Mouse (Mus musculus) induced T-regulatory cell, adult 2 months (primary cell): ENCODE results near the gene Spem2.

Experiments used
- DNase-seq: peaks from one replicate; pipeline ENCODE4 v3.0.0-alpha.2; 2012; ENCODE audit warnings: low read depth

The Spem2 gene

DNA sequence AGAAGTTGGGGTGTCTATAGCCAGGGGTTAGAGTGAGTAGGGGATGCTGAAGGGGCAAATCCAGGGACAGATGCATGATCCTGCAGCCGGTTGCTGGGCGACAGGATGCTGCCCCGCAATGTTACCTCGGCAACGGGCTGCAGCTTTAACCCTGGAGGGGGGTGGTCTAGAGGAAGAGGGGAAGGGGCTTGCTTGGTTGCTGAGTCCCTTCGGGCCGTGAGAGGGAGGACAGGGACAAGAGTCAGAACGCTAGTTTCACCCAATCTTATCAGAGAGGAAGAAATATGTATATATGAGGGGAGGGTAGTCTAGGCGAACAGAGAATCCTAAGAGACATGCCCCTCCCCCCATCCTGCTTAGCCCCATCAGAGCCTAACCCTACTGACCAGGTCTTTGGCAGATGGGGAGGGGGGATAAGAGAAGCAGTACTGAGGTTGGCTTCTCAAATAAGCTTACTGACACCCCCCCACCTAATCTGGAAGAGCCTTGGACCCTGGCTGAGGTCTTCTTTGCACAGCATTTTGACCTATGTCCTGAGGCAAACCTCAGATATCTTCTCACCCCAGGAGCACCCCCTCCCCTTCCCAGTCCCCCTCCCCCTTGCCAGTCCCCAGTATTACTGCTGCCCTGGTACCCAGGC is 17.2 kb upstream of the Spem2 start:
- peak; percentile 35 for DNase-seq

GRCm38 (mm10) chr11:69834001-69834549 is 15.8 kb upstream of the Spem2 start:
- peak; percentile 71 for DNase-seq

GRCm38 (mm10) chr11:69833554-69833953 is 15.3 kb upstream of the Spem2 start:
- no peak for DNase-seq

DNA sequence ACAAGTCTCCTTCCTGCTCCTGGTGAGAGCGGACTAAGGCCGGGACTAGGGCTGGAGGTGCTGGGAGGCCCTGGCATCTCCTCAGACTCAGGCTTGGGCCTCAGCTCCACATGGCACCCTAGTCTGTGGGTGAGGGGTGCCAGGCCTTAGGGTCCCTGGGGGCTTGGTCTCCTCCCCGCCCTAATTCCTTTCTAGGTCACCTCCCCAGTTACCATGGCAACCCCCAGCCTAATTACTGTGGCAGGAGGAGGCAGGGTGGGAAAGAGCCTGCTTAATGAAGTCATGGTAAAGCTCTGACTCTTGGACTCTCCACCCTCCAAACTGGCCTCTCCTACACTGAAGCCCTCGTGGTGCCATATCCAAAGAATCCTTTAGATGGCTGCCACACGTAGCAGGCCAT is 10.6 kb upstream of the Spem2 start:
- no peak for DNase-seq

- no peak for DNase-seq
Observed at GRCm38 (mm10) chr11:69823456-69823855, 5.2 kb upstream of the Spem2 start.

DNA sequence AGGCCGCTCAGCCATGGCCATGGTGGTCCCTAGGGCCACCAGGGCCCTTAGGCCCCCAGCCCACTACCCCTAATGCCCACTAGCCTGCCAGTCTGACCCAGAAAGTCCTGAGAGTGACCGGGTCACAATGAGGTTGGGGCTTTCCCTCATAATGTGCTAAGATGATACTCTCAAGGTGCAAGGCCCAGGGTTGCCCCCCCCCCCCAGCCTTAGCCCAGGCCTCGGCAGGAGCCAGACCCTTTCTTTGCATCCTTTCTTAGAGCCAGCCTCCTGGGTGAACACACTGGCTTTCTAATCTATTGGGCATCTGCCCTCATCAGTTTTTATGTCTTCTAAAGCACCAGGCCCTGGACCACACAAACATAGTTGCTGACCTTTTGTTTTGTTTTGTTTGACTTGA is 3.8 kb upstream of the Spem2 start, which contains the start of gene Spem1:
Spem1 (minus strand) TSS at position 101 of the 400 bp plus-strand sequence.
- no peak for DNase-seq

- no peak for DNase-seq
Observed at GRCm38 (mm10) chr11:69818871-69819270, 606 bp upstream of the Spem2 start.

GRCm38 (mm10) chr11:69816520-69816919 is 1.7 kb downstream of the Spem2 start:
- no peak for DNase-seq

- no peak for DNase-seq
Observed at GRCm38 (mm10) chr11:69815155-69815554, 3.1 kb downstream of the Spem2 start, which contains the start of gene Gm39566. Gene Gm39566, minus strand, starts transcription at chr11:69815298.

GRCm38 (mm10) chr11:69810280-69810679 is 8.0 kb downstream of the Spem2 start:
- DNase-seq: no peak

GRCm38 (mm10) chr11:69807641-69808040 is 10.6 kb downstream of the Spem2 start:
- DNase-seq: no peak

- peak; percentile 24 for DNase-seq
Observed at GRCm38 (mm10) chr11:69806378-69806777, 11.9 kb downstream of the Spem2 start.

DNA sequence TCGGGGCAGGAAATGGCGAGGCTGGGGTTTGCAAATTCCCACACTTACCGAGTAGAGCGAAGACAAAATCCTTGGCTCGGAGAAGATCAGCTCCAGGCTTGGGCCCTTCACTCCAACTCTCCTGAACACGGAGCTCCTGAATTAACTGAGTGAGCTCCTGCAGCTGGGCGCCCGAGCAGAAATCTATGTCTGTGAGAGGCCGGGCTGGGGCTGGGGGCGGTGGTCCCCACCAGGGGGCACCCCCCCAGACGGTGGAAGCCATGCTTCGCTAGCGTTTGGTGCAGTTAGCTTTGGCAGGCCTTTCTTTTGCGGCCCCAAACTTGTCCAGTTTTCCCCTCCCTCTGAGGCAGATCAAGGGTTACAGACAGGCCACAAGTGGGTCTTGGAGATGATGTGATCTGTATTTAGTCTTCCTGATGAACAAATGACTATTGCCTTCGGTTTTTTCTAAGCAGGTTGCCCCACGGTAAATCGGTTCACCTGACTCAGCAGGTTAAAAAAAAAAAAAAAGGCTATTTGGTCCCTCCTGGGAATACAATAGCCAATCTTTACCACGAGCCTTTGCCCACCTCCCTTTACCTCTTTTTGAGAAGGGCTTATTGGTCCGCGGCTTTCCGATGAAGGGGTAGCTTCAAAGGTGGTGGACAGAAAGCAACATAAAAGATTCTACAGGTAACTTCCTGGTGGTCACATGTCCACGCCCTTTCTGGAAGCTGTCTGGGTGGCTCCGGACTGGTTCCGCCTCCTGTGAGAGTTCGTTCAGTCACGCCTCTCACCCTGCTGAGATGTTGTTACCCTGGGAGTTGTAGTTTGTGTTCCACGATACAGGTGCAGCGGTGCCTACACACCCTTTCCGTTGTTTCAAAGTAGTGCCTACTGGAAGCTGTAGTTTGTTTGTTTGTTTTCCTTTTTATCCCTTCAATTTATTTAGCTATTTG is 13.0 kb downstream of the Spem2 start, which contains the start of gene Tmem102:
Tmem102 (minus strand) TSS at position 653 of the 938 bp plus-strand sequence.
- DNase-seq: no peak

- DNase-seq: no peak
Observed at GRCm38 (mm10) chr11:69804652-69804940, 13.7 kb downstream of the Spem2 start.

- peak; percentile 79 for DNase-seq
Observed at GRCm38 (mm10) chr11:69803786-69804651, 14.2 kb downstream of the Spem2 start.

DNA sequence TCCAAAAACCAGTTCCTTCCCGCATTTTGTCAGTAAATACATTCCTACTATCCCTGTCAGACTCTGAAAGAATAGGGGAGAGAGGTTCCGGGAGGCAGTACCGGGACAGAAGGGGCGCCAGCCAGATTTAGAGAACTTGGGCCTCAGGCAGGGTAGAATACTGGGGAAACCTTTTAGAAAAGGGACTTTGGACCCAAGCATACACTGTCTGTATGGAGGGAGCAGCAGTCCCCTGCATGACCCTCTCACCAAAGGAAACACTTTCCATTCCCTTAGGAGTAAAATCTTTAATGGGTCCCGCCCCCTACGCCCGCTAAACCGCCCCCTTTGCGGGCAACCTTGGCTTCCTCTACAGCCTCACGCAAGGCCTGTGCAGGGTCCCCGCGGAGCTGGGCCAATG is 14.9 kb downstream of the Spem2 start:
- no peak for DNase-seq

DNA sequence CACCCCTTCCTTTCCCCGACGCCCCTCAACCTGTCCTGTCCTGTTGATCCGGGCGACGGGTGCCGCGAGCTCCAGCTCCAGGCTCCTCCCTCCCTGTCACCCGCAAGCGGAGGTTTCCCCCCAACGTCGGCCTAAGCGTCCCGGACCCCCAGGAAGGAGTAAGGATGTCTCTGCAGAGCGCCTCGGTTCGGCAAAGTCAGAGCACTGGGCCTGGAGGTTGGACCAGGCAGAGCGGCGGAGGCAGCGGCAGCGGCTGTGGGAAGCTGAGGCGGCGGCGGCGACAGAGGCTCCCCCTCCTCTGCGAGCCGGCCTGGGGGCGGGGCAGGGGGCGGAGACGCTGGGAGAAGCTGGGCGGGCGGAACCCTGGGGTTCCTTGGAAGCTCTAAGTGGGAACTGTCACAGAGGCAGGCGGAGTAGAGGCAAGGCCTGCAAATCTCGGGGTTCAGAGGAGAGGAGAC is 15.6 kb downstream of the Spem2 start:
- DNase-seq: peak; percentile 77

- peak; percentile 36 for DNase-seq
Observed at GRCm38 (mm10) chr11:69801379-69801977, 16.8 kb downstream of the Spem2 start, which contains the start of gene Fgf11. Gene Fgf11, minus strand, starts transcription at chr11:69801857.

GRCm38 (mm10) chr11:69800392-69801197 is 17.7 kb downstream of the Spem2 start:
- DNase-seq: peak; percentile 42

GRCm38 (mm10) chr11:69800138-69800391 is 18.2 kb downstream of the Spem2 start:
- no peak for DNase-seq
